Mouse (Mus musculus): ENCODE data around the gene Rpa1. TPM values are rescaled to one million over a fixed set of nuclear protein-coding genes. Genes with fewer than 3 reads are reported as not detected.
"Not testable (repeated sequence)": the region's sequence is repeated elsewhere in the genome, so short reads cannot be mapped to it uniquely, and the experiment has no call there.

Rpa1 gene
- polyA plus RNA-seq, 1 experiment from 2014 or later: 169 TPM

DNA sequence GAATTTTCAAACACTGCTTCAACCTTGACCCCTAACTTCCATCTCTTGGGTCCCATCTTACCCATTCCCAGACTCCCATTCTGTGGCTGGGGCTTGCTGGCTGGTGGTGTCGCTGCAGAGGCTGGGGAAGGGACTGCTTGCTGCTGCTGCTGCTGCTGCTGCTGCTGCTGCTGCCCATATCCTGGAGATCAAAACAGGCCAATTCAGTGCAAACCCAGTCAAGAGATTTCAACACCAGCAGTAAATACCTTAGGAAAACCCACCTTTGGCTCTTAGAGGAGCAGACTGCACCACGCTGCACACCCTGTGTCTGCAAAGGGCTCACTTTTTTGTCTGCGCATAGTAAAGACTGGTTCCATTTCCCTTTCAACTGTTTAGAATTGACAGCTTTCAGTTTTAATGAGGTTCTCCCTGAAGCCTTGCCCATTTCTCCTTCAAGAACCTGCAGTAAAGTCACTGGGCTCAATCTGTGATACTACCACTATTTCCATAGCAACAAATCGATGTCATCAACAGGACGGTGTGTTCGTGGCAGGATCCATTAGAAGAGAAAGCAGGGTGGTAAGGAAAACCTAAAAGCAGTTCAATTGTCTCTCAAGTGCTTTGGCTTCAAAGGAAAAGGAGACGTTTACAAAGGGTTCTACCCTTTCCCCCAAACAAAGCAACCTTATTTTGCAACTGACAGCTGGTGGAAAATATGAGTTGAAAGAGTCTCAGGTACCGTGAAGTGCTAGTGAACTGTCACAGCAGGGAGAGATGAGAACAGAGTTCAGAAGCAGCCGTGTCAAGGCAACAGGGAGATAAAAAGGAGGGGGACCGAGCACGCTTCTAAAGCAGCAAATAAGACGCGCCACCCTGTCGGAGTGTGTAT lies 29.5 kb downstream of the Rpa1 start:
- no peak for ATAC-seq (ENCODE audit: borderline replicate concordance, extremely low read depth, low FRiP score, low TSS enrichment)
- Histone ChIP-seq H3K4me1 (peaks cover 17% of the 10 kb centered on the region), H3K4me2 (no peak overlapping the region), H3K27me3 (no peaks in the 10 kb centered on the region), H3K36me3 (peaks cover 35% of the 10 kb centered on the region), H3K27ac (no peak overlapping the region), H3K9ac (no peak overlapping the region), H3K4me3 (no peak overlapping the region), H3K9me3 (no peaks in the 10 kb centered on the region)
- WGBS: 46% methylated on average over 14 of the region's 14 CpGs

- Histone ChIP-seq H3K9ac (no peak overlapping the region), H3K27ac (no peak overlapping the region), H3K27me3 (no peaks in the 10 kb centered on the region), H3K9me3 (no peaks in the 10 kb centered on the region), H3K4me3 (no peak overlapping the region), H3K36me3 (peaks cover 77% of the 10 kb centered on the region), H3K4me2 (no peak overlapping the region), H3K4me1 (no peaks in the 10 kb centered on the region; the same call in 1 of the 2 replicates)
- ATAC-seq (ENCODE audit: borderline replicate concordance, extremely low read depth, low FRiP score, low TSS enrichment): no peak
- 76% methylated on average over 8 of the region's 8 CpGs for WGBS
These were observed 34.3 kb downstream of the Rpa1 start for GRCm38 (mm10) chr11:75313834-75314233.

GRCm38 (mm10) chr11:75311751-75312150 lies 36.4 kb downstream of the Rpa1 start:
- no peaks in the 10 kb centered on the region for H3K27me3 ChIP-seq
- H3K27ac ChIP-seq: no peak overlapping the region
- H3K9ac ChIP-seq: no peak overlapping the region
- no peak overlapping the region for H3K4me3 ChIP-seq
- no peaks in the 10 kb centered on the region for H3K4me1 ChIP-seq
- peaks cover 86% of the 10 kb centered on the region for H3K36me3 ChIP-seq
- WGBS: 76% methylated on average over 6 of the region's 6 CpGs
- H3K9me3 ChIP-seq: no peaks in the 10 kb centered on the region
- no peak overlapping the region for H3K4me2 ChIP-seq
- no peak for ATAC-seq (ENCODE audit: borderline replicate concordance, extremely low read depth, low FRiP score, low TSS enrichment)

DNA sequence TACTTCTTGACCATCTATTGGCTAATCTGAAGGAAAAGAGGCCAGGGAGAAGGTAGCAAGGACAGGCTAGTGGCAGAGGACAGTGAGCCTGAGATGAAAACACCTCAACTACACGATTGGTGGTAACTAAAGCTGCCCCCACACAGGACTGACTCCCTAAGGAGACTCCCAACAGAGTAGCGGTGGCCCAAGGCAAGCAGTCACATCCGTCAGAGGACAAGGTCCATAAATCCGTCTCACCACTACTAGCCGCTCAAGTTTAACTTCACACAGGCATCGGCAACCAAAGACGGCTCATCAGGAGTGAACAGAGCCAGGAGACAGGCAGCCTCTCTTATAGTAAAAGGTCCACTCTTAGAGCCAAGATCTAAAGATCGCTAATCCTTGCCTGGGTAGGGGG lies 37.3 kb downstream of the Rpa1 start:
- no peak overlapping the region for H3K9ac ChIP-seq
- no peak overlapping the region for H3K4me3 ChIP-seq
- peaks cover 88% of the 10 kb centered on the region for H3K36me3 ChIP-seq
- no peak overlapping the region for H3K27ac ChIP-seq
- no peaks in the 10 kb centered on the region for H3K4me1 ChIP-seq
- H3K4me2 ChIP-seq: no peak overlapping the region
- WGBS: 82% methylated on average over 8 of the region's 8 CpGs
- no peaks in the 10 kb centered on the region for H3K9me3 ChIP-seq
- no peaks in the 10 kb centered on the region for H3K27me3 ChIP-seq
- ATAC-seq (ENCODE audit: borderline replicate concordance, extremely low read depth, low FRiP score, low TSS enrichment): no peak

DNA sequence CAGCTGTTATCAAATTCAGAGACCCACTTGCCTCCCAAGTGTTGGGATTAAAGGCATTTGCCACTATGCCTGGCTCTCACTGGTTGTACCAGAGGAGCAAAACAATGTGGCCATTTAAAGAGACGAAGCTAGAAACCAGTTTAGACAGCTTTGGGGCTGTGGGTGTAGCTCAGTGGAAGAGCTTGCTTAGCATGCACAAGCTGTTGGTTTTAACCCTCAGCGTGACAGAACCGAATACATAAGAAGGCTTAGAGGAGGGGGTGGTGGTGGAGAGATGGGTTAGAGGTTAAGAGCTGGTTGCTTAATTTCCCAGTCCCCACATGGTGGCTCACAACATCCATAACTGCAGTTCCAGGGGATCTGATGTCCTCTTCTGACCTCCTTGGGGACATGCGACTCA lies 39.5 kb downstream of the Rpa1 start:
- no peaks in the 10 kb centered on the region for H3K27me3 ChIP-seq
- no peak for ATAC-seq (ENCODE audit: borderline replicate concordance, extremely low read depth, low FRiP score, low TSS enrichment)
- WGBS: 85% methylated on average over 4 of the region's 4 CpGs
- H3K36me3 ChIP-seq: peaks cover 85% of the 10 kb centered on the region
- H3K4me1 ChIP-seq: no peaks in the 10 kb centered on the region
- H3K4me2 ChIP-seq: no peak overlapping the region
- H3K27ac ChIP-seq: no peak overlapping the region
- no peak overlapping the region for H3K9ac ChIP-seq
- no peaks in the 10 kb centered on the region for H3K9me3 ChIP-seq
- H3K4me3 ChIP-seq: no peak overlapping the region

DNA sequence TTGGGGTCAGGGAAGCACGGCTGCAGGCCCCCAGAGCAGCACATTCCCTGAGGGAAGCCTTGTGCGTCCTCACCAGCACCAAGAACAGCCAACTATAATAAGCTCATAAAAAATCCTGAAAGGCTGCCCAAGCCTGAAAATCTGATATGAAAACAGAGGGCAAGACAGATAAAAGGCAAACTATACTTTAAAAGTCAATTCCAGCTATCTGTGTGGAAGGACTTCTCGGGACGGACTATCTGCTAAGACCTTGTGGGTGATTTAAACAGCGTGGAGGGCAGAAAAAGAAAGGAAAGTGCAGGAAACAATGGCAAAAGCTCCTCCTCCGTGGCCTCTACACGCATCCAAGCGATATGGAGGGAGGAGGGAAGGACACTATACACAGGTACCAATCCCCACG lies 43.3 kb downstream of the Rpa1 start:
- no peak overlapping the region for H3K9ac ChIP-seq
- H3K27ac ChIP-seq: no peak overlapping the region
- no peaks in the 10 kb centered on the region for H3K4me1 ChIP-seq
- peaks cover 87% of the 10 kb centered on the region for H3K36me3 ChIP-seq
- no peak overlapping the region for H3K4me2 ChIP-seq
- no peak overlapping the region for H3K4me3 ChIP-seq
- no peaks in the 10 kb centered on the region for H3K9me3 ChIP-seq
- 84% methylated on average over 9 of the region's 9 CpGs for WGBS
- no peak for ATAC-seq (ENCODE audit: borderline replicate concordance, extremely low read depth, low FRiP score, low TSS enrichment)
- H3K27me3 ChIP-seq: no peaks in the 10 kb centered on the region

- Histone ChIP-seq H3K27ac (no peak overlapping the region), H3K4me3 (no peak overlapping the region), H3K36me3 (peaks cover 56% of the 10 kb centered on the region), H3K9ac (no peak overlapping the region), H3K27me3 (no peaks in the 10 kb centered on the region), H3K4me2 (no peak overlapping the region), H3K9me3 (no peaks in the 10 kb centered on the region), H3K4me1 (no peaks in the 10 kb centered on the region; the same call in 1 of the 2 replicates)
- no peak for ATAC-seq (ENCODE audit: borderline replicate concordance, extremely low read depth, low FRiP score, low TSS enrichment)
- 70% methylated on average over 9 of the region's 9 CpGs for WGBS
These were observed 47.2 kb downstream of the Rpa1 start for GRCm38 (mm10) chr11:75300954-75301353.

DNA sequence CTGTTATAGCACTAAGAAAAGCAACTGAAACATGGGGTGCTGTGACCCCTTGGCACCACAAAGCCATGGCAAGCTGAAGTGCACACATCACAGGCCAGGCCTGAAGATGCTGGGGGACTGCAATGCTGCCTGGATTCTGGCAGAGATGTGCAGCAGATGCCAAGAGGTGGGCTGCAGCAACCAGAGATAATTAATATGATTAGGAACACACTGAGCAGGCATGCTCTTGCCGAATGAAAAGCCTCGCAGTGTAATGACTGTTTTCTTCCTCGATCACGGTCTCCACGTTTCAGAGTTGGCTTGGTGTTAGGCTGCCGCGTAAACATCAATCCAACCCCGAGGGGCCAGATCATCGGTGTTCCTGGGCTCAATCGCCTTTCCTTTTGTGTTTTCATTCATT lies 48.3 kb downstream of the Rpa1 start:
- peaks cover 47% of the 10 kb centered on the region for H3K36me3 ChIP-seq
- 90% methylated on average over 10 of the region's 10 CpGs for WGBS
- H3K9me3 ChIP-seq: no peaks in the 10 kb centered on the region
- no peak overlapping the region for H3K4me2 ChIP-seq
- H3K27ac ChIP-seq: no peak overlapping the region
- peaks cover 2% of the 10 kb centered on the region; the same call in 1 of the 2 replicates for H3K4me1 ChIP-seq
- ATAC-seq (ENCODE audit: borderline replicate concordance, extremely low read depth, low FRiP score, low TSS enrichment): no peak
- H3K4me3 ChIP-seq: no peak overlapping the region
- H3K9ac ChIP-seq: no peak overlapping the region
- H3K27me3 ChIP-seq: no peaks in the 10 kb centered on the region

GRCm38 (mm10) chr11:75298491-75298890 lies 49.6 kb downstream of the Rpa1 start:
- no peak overlapping the region for H3K4me2 ChIP-seq
- H3K9ac ChIP-seq: no peak overlapping the region; the same call in 1 of the 2 replicates
- peaks cover 4% of the 10 kb centered on the region; the same call in 1 of the 2 replicates for H3K4me1 ChIP-seq
- no peak overlapping the region for H3K27ac ChIP-seq
- WGBS: 37% methylated on average over 11 of the region's 11 CpGs
- no peak overlapping the region for H3K4me3 ChIP-seq
- H3K9me3 ChIP-seq: no peaks in the 10 kb centered on the region
- H3K36me3 ChIP-seq: peaks cover 40% of the 10 kb centered on the region
- ATAC-seq (ENCODE audit: borderline replicate concordance, extremely low read depth, low FRiP score, low TSS enrichment): no peak
- H3K27me3 ChIP-seq: peaks cover 5% of the 10 kb centered on the region

DNA sequence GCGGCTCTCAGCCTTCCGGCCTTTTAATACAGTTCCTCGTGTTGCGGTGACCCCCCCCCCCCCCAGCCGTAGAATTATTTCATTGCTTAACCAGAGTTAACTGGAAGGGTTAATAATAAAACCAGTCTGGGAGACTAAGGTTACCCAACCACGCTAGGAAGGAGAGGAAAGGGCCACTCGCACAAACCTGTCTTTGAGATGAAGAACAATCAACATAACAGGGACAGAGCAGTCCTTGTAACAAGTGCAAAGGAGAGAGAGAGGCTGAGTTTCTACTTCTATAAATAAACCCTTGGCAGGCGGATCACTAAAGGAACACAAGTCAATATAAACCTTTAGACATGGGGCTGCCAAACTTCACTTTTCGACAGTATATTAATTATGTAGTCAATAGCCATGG lies 50.5 kb downstream of the Rpa1 start:
- Histone ChIP-seq H3K36me3 (peaks cover 33% of the 10 kb centered on the region), H3K4me2 (no peak overlapping the region), H3K4me1 (peaks cover 4% of the 10 kb centered on the region; the same call in 1 of the 2 replicates), H3K4me3 (no peak overlapping the region), H3K27me3 (peaks cover 14% of the 10 kb centered on the region), H3K9me3 (no peaks in the 10 kb centered on the region), H3K27ac (no peak overlapping the region), H3K9ac (no peak overlapping the region)
- ATAC-seq (ENCODE audit: borderline replicate concordance, extremely low read depth, low FRiP score, low TSS enrichment): no peak
- WGBS: 52% methylated on average over 9 of the region's 9 CpGs

- Histone ChIP-seq H3K4me2 (no peak overlapping the region), H3K9me3 (no peaks in the 10 kb centered on the region), H3K4me1 (peaks cover 4% of the 10 kb centered on the region; the same call in 1 of the 2 replicates), H3K9ac (no peak overlapping the region), H3K27me3 (peaks cover 25% of the 10 kb centered on the region), H3K27ac (no peak overlapping the region), H3K4me3 (no peak overlapping the region), H3K36me3 (peaks cover 22% of the 10 kb centered on the region)
- ATAC-seq (ENCODE audit: borderline replicate concordance, extremely low read depth, low FRiP score, low TSS enrichment): no peak
- 72% methylated on average over 9 of the region's 9 CpGs for WGBS
These were observed 51.6 kb downstream of the Rpa1 start for GRCm38 (mm10) chr11:75296406-75297005.

- Histone ChIP-seq H3K27me3 (peaks cover 31% of the 10 kb centered on the region), H3K36me3 (peaks cover 12% of the 10 kb centered on the region)
- H3K27ac ChIP-seq; H3K4me1 ChIP-seq; H3K9me3 ChIP-seq; ATAC-seq (ENCODE audit: borderline replicate concordance, extremely low read depth, low FRiP score, low TSS enrichment); H3K9ac ChIP-seq; H3K4me2 ChIP-seq; H3K4me3 ChIP-seq: not testable (repeated sequence)
- 79% methylated on average over 5 of the region's 5 CpGs for WGBS
These were observed 52.6 kb downstream of the Rpa1 start for GRCm38 (mm10) chr11:75295534-75295933.
